8 mouse cellular contexts compared by ENCODE assay signal in the genomic region with DNA sequence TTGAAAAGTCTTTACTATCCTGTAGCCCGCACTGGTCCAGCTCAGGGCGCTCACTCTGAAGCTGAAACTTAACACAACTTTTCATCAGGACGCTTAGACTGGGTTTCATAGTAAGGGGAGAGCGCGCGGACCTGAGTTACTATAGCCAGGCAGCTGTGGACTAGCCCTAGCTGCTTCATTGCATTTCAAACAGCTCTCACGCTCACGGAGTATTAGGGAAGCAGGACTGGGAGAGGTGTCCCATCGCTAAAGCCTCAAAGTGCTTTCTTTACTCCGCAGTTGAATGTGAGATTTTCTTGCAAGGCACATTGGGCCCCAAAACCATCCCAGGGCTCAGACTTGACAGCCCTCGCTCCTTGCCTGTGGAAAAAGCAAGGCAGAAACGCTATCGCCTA. TPM values are rescaled to one million over a fixed set of nuclear protein-coding genes. Genes with fewer than 3 reads are reported as not detected.
DNase-seq lines count a peak whose midpoint lies in the region; ATAC-seq lines count a peak whose summit lies in the region.

No protein-coding gene starts in this region.

- H3K9ac ChIP-seq in kidney, embryonic 16.5 days (replicated peaks; ENCODE audit: low read length) = peak overlapping the region; percentile 69
- H3K9ac ChIP-seq in hindbrain, embryonic 14.5 days = peak overlapping the region; percentile 74
- peak overlapping the region; percentile 58 for H3K9ac ChIP-seq in neural tube, embryonic 11.5 days (ENCODE audit: low read length)

- no peak for DNase-seq in kidney, adult 11 months
- DNase-seq in embryonic facial prominence, embryonic 10.5 days (ENCODE audit: low spot score) = peak; percentile 56
- no peak for DNase-seq in hindbrain, embryonic 14.5 days (ENCODE audit: low spot score)
- DNase-seq in neural tube, embryonic 11.5 days (ENCODE audit: low spot score) = peak; percentile 46
- no peak for DNase-seq in right cerebral cortex, postnatal 36 days (ENCODE audit: low spot score in 2 of 2)
- DNase-seq in right cerebral cortex, postnatal 10 days (ENCODE audit: low spot score in 2 of 2) = no peak
- DNase-seq in cerebellum, postnatal 25 days = no peak

- peaks cover 23% of the 10 kb centered on the region for H3K27me3 ChIP-seq in kidney, embryonic 16.5 days (ENCODE audit: insufficient read depth, low read length)
- H3K27me3 ChIP-seq in embryonic facial prominence, embryonic 10.5 days (replicated peaks; ENCODE audit: low read depth, poor library complexity, severe bottlenecking) = peaks cover 55% of the 10 kb centered on the region
- peaks cover 11% of the 10 kb centered on the region; the same call in 1 of the 2 replicates for H3K27me3 ChIP-seq in hindbrain, embryonic 14.5 days (ENCODE audit: control insufficient read depth, insufficient read depth, low read length)
- peaks cover 11% of the 10 kb centered on the region; the same call in 1 of the 2 replicates for H3K27me3 ChIP-seq in neural tube, embryonic 11.5 days (ENCODE audit: control insufficient read depth, insufficient read depth, low read length)

- peaks cover 41% of the 10 kb centered on the region for H3K4me1 ChIP-seq in kidney, embryonic 16.5 days (ENCODE audit: insufficient read depth, low read length)
- peaks cover 67% of the 10 kb centered on the region for H3K4me1 ChIP-seq in embryonic facial prominence, embryonic 10.5 days
- H3K4me1 ChIP-seq in hindbrain, embryonic 14.5 days (replicated peaks; ENCODE audit: control insufficient read depth, insufficient read depth, low read length) = peaks cover 7% of the 10 kb centered on the region; the same call in 1 of the 2 replicates
- H3K4me1 ChIP-seq in neural tube, embryonic 11.5 days (ENCODE audit: control insufficient read depth, insufficient read depth, low read length) = peaks cover 2% of the 10 kb centered on the region; the same call in 1 of the 2 replicates

- no peak overlapping the region for H3K27ac ChIP-seq in kidney, embryonic 16.5 days (ENCODE audit: low read length)
- peak overlapping the region; percentile 93 for H3K27ac ChIP-seq in embryonic facial prominence, embryonic 10.5 days (replicated peaks)
- H3K27ac ChIP-seq in hindbrain, embryonic 14.5 days = peak overlapping the region; percentile 43; the same call in 1 of the 2 replicates
- H3K27ac ChIP-seq in neural tube, embryonic 11.5 days (ENCODE audit: low read depth, low read length) = peak overlapping the region; percentile 45; the same call in 1 of the 2 replicates

- H3K36me3 ChIP-seq in kidney, embryonic 16.5 days (ENCODE audit: insufficient read depth, low read length) = no peaks in the 10 kb centered on the region
- no peaks in the 10 kb centered on the region for H3K36me3 ChIP-seq in embryonic facial prominence, embryonic 10.5 days (replicated peaks)
- no peaks in the 10 kb centered on the region for H3K36me3 ChIP-seq in hindbrain, embryonic 14.5 days (replicated peaks; ENCODE audit: control insufficient read depth, insufficient read depth)
- no peaks in the 10 kb centered on the region for H3K36me3 ChIP-seq in neural tube, embryonic 11.5 days (ENCODE audit: control insufficient read depth, insufficient read depth, low read length)

- no peaks in the 10 kb centered on the region; the same call in 1 of the 2 replicates for H3K9me3 ChIP-seq in kidney, embryonic 16.5 days (ENCODE audit: low read length)
- H3K9me3 ChIP-seq in embryonic facial prominence, embryonic 10.5 days = peaks cover 4% of the 10 kb centered on the region; the same call in 1 of the 2 replicates
- H3K9me3 ChIP-seq in hindbrain, embryonic 14.5 days (ENCODE audit: control insufficient read depth, low read length) = no peaks in the 10 kb centered on the region
- no peaks in the 10 kb centered on the region for H3K9me3 ChIP-seq in neural tube, embryonic 11.5 days (ENCODE audit: control insufficient read depth, low read length)

- H3K4me3 ChIP-seq in kidney, embryonic 16.5 days (ENCODE audit: low read length) = peak overlapping the region; percentile 62
- H3K4me3 ChIP-seq in embryonic facial prominence, embryonic 10.5 days = peak overlapping the region; percentile 81
- peak overlapping the region; percentile 59 for H3K4me3 ChIP-seq in hindbrain, embryonic 14.5 days (replicated peaks; ENCODE audit: low read length)
- H3K4me3 ChIP-seq in neural tube, embryonic 11.5 days (ENCODE audit: low read depth, low read length) = peak overlapping the region; percentile 75

- 4% methylated on average over 13 of the region's 13 CpGs for WGBS in kidney, embryonic 16.5 days
- WGBS in embryonic facial prominence, embryonic 10.5 days = 1% methylated on average over 13 of the region's 13 CpGs
- 3% methylated on average over 13 of the region's 13 CpGs for WGBS in hindbrain, embryonic 14.5 days
- under 1% methylated on average over 13 of the region's 13 CpGs for WGBS in neural tube, embryonic 11.5 days

- no peak for ATAC-seq in kidney, embryonic 16.5 days (ENCODE audit: low FRiP score, low TSS enrichment)
- ATAC-seq in hindbrain, embryonic 14.5 days (ENCODE audit: low FRiP score) = no peak
- 0 out of 2 replicates have a peak, but pooled peaks have one; percentile 24 for ATAC-seq in neural tube, embryonic 11.5 days (ENCODE audit: insufficient read depth, low FRiP score, low TSS enrichment)

- peak overlapping the region; percentile 95 for H3K4me2 ChIP-seq in kidney, embryonic 16.5 days (replicated peaks; ENCODE audit: low read depth, low read length)
- H3K4me2 ChIP-seq in hindbrain, embryonic 14.5 days (replicated peaks) = peak overlapping the region; percentile 96
- H3K4me2 ChIP-seq in neural tube, embryonic 11.5 days (ENCODE audit: low read depth) = peak overlapping the region; percentile 91

RNA-seq across cellular contexts. Expression of gene Eya2, which starts 0.8 kb away (rescaled TPM):
- polyA plus RNA-seq in kidney, embryonic 16.5 days (2015; fragmentation: Nextera tagmentation; extraction: Ambion mirVana) = 6.8 and 7.5 TPM in 2 replicates
- 38.6 and 41.9 TPM in 2 replicates for polyA plus RNA-seq in embryonic facial prominence, embryonic 10.5 days (2016; fragmentation: Nextera tagmentation; extraction: Ambion mirVana)
- 7.9 and 10.0 TPM in 2 replicates for polyA plus RNA-seq in hindbrain, embryonic 14.5 days (2014; fragmentation: Nextera tagmentation; extraction: Ambion mirVana)
- polyA plus RNA-seq in neural tube, embryonic 11.5 days (2014; fragmentation: Nextera tagmentation; extraction: Ambion mirVana) = 25.6 and 29.6 TPM in 2 replicates

Comparison
In these comparisons a context has a peak if more than half of its experiments do, and no peak if none do; other contexts are left out.
1. DNase-seq: peak in embryonic facial prominence, embryonic 10.5 days (single experiment) and neural tube, embryonic 11.5 days (single experiment); none in kidney, adult 11 months (single experiment), hindbrain, embryonic 14.5 days (single experiment), right cerebral cortex, postnatal 36 days (0 of 2), right cerebral cortex, postnatal 10 days (0 of 2) and cerebellum, postnatal 25 days (0 of 2).
2. Peak in every context shown above with its lines, with median percentiles within 50 percentile points of each other: H3K4me2 ChIP-seq, H3K4me3 ChIP-seq and H3K9ac ChIP-seq.